Mouse (Mus musculus): Measurements from ENCODE around the gene Htra2. TPM values are rescaled to one million over a fixed set of nuclear protein-coding genes. Genes with fewer than 3 reads are reported as not detected.

Htra2 gene
- polyA plus RNA-seq, 1 experiment from 2014 or later: 94.3 TPM

DNA sequence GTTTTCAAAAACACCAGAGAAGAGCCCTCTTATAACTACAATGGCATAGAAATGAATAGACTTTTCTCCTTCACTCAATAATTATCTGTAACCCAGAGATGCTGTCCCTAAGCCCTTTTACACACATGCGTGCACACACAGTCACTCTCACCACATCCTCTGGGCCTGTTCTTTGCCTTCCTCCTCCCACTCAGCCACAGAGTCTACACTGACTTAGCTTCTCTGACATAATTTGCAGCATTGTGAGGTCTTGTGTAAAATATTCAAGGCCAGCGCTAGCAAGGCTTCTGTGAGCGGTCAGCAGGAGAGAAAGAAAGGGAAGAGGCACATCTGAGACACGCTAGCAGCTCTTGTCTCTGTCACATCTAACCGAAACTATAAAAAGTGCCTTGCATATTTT, 41.6 kb downstream of the Htra2 start:
- H3K27ac ChIP-seq (ENCODE audit: low read length): no peak overlapping the region
- WGBS: 57% methylated on average over 5 of the region's 5 CpGs

DNA sequence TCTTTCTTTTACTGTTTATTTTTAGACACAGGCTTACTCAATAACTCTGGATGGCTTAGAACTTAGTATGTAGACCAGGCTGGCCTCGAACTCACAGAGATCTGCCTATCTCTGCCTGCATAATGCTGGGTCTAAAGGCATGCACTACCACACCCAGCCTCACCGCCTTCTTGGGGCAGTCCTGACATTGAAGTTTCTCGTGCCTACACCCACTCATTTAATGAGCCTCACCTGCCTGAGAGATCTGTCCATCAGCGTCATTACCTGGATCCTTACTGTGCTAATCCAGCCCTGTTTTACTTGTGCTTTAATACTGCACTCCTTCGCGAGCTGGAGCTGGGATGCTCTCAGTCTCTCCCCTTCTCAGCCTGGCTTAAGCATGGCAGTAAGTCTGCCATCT, 43.3 kb downstream of the Htra2 start:
- no peak overlapping the region for H3K9ac ChIP-seq (replicated peaks; ENCODE audit: low read length)
- H3K36me3 ChIP-seq (ENCODE audit: insufficient read depth, low read length): no peaks in the 10 kb centered on the region
- H3K9me3 ChIP-seq (ENCODE audit: low read length): no peaks in the 10 kb centered on the region
- H3K27ac ChIP-seq (ENCODE audit: low read length): no peak overlapping the region
- ATAC-seq (ENCODE audit: low FRiP score, low TSS enrichment): no peak
- no peak overlapping the region for H3K4me3 ChIP-seq (ENCODE audit: low read length)
- no peak overlapping the region for H3K4me2 ChIP-seq (replicated peaks; ENCODE audit: low read depth, low read length)
- 77% methylated on average over 6 of the region's 6 CpGs for WGBS
- no peaks in the 10 kb centered on the region; the same call in 1 of the 2 replicates for H3K27me3 ChIP-seq (ENCODE audit: insufficient read depth, low read length)
- H3K4me1 ChIP-seq (ENCODE audit: insufficient read depth, low read length): no peaks in the 10 kb centered on the region; the same call in 1 of the 2 replicates

More for the DNA sequence above, 41.6 kb downstream of the Htra2 start:
- no peak for ATAC-seq (ENCODE audit: low FRiP score, low TSS enrichment)
- Histone ChIP-seq H3K27me3 (ENCODE audit: insufficient read depth, low read length) (no peaks in the 10 kb centered on the region), H3K36me3 (ENCODE audit: insufficient read depth, low read length) (no peaks in the 10 kb centered on the region), H3K4me3 (ENCODE audit: low read length) (no peak overlapping the region), H3K4me2 (replicated peaks; ENCODE audit: low read depth, low read length) (no peak overlapping the region), H3K9ac (replicated peaks; ENCODE audit: low read length) (no peak overlapping the region), H3K9me3 (ENCODE audit: low read length) (no peaks in the 10 kb centered on the region), H3K4me1 (ENCODE audit: insufficient read depth, low read length) (peaks cover 2% of the 10 kb centered on the region; the same call in 1 of the 2 replicates)

DNA sequence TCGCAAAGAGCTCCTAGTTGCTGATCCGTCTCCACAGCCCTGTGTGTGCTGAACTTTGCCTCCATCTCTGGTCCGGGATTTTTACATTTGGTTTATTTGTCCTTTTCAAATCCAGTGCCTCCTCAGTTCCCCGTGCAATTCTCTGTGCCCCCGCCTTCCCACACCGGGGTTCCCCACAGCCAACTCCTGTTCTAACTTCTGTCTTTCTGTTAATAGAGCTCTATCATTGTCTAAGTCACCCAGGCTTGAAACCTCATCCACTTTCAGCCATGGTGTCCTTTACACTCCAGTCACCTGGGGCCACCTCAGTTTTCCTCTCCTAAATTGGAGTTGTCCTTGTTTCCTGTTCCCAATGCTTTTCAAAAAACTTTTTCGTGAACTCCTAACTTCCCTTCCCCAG, 43.8 kb downstream of the Htra2 start:
- no peaks in the 10 kb centered on the region for H3K9me3 ChIP-seq (ENCODE audit: low read length)
- no peaks in the 10 kb centered on the region for H3K36me3 ChIP-seq (ENCODE audit: insufficient read depth, low read length)
- H3K4me1 ChIP-seq (ENCODE audit: insufficient read depth, low read length): no peaks in the 10 kb centered on the region; the same call in 1 of the 2 replicates
- H3K27ac ChIP-seq (ENCODE audit: low read length): no peak overlapping the region
- H3K9ac ChIP-seq (replicated peaks; ENCODE audit: low read length): no peak overlapping the region
- H3K4me2 ChIP-seq (replicated peaks; ENCODE audit: low read depth, low read length): no peak overlapping the region
- H3K4me3 ChIP-seq (ENCODE audit: low read length): no peak overlapping the region
- ATAC-seq (ENCODE audit: low FRiP score, low TSS enrichment): no peak
- H3K27me3 ChIP-seq (ENCODE audit: insufficient read depth, low read length): no peaks in the 10 kb centered on the region; the same call in 1 of the 2 replicates
- 84% methylated on average over 7 of the region's 7 CpGs for WGBS

DNA sequence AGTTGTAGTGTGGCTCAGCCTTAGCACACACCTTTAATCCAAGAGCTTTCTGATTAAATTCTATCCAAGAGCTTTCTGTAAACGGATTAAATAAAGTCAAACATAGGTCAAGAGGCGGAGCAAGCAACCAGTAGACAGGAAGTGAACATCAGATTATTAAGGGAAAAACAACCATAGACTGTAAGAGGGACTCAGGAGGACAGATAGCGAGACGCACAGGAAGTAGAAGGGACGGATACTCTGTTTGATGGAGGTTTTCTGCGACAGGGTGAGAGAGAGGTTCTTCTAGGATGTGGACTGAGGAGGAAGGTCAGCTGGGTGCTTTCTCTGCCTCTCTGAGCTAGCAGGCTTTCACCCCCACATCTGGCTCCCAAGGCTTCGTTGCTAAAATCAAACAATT, 45.1 kb downstream of the Htra2 start:
- WGBS: 54% methylated on average over 7 of the region's 7 CpGs
- no peaks in the 10 kb centered on the region for H3K36me3 ChIP-seq (ENCODE audit: insufficient read depth, low read length)
- no peak overlapping the region for H3K4me3 ChIP-seq (ENCODE audit: low read length)
- peaks cover 4% of the 10 kb centered on the region for H3K4me1 ChIP-seq (ENCODE audit: insufficient read depth, low read length)
- no peak overlapping the region for H3K4me2 ChIP-seq (replicated peaks; ENCODE audit: low read depth, low read length)
- H3K27me3 ChIP-seq (ENCODE audit: insufficient read depth, low read length): no peaks in the 10 kb centered on the region; the same call in 1 of the 2 replicates
- no peak overlapping the region for H3K9ac ChIP-seq (replicated peaks; ENCODE audit: low read length)
- H3K27ac ChIP-seq (ENCODE audit: low read length): no peak overlapping the region
- no peaks in the 10 kb centered on the region for H3K9me3 ChIP-seq (ENCODE audit: low read length)
- no peak for ATAC-seq (ENCODE audit: low FRiP score, low TSS enrichment)

DNA sequence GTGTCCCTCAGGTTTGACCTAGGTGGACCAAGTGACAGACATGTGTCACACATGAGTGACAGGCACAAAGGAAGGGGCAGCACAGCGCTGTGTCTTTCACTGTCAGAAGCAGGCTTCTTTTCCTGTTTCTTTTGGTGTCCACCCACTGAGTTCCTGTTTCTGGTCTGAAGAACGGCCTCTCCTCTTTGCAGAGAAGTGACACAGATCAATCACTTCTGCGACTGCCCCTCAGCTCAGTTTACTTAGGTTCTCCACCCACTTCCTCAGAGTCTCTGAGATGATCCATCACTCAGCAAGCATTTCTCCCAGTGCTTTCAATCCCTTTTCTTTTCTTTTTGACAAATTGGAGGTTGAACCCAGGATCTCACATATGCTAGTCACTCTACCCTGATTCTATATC, 46.4 kb downstream of the Htra2 start:
- peaks cover 7% of the 10 kb centered on the region for H3K4me1 ChIP-seq (ENCODE audit: insufficient read depth, low read length)
- H3K4me3 ChIP-seq (ENCODE audit: low read length): no peak overlapping the region
- H3K27me3 ChIP-seq (ENCODE audit: insufficient read depth, low read length): no peaks in the 10 kb centered on the region; the same call in 1 of the 2 replicates
- H3K9me3 ChIP-seq (ENCODE audit: low read length): no peaks in the 10 kb centered on the region
- 40% methylated on average over 3 of the region's 3 CpGs for WGBS
- no peak for ATAC-seq (ENCODE audit: low FRiP score, low TSS enrichment)
- no peak overlapping the region for H3K4me2 ChIP-seq (replicated peaks; ENCODE audit: low read depth, low read length)
- H3K27ac ChIP-seq (ENCODE audit: low read length): no peak overlapping the region
- H3K36me3 ChIP-seq (ENCODE audit: insufficient read depth, low read length): no peaks in the 10 kb centered on the region
- H3K9ac ChIP-seq (replicated peaks; ENCODE audit: low read length): no peak overlapping the region

DNA sequence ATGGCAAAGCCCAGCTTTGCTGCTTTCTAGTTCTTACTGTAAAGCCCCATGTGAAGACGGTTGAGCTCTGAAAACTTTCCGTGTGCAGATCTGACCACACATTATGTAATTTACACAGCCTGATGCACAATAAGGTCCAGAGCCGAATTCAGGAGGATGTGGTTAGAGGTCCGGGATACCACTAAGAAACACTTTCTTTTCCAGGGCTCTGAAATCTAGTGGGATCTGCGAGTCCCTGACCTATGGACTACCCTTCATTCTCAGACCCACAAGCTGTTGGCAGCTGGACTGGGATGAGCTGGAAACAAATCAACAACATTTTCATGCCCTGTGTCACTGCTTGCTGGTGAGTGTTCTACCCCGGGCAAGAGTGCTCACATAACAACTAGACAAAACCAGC, 49.0 kb downstream of the Htra2 start:
- H3K9me3 ChIP-seq (ENCODE audit: low read length): no peaks in the 10 kb centered on the region
- peaks cover 7% of the 10 kb centered on the region for H3K4me1 ChIP-seq (ENCODE audit: insufficient read depth, low read length)
- WGBS: 82% methylated on average over 6 of the region's 6 CpGs
- H3K4me3 ChIP-seq (ENCODE audit: low read length): no peak overlapping the region
- no peak overlapping the region for H3K4me2 ChIP-seq (replicated peaks; ENCODE audit: low read depth, low read length)
- no peaks in the 10 kb centered on the region for H3K36me3 ChIP-seq (ENCODE audit: insufficient read depth, low read length)
- H3K9ac ChIP-seq (replicated peaks; ENCODE audit: low read length): no peak overlapping the region
- no peak overlapping the region for H3K27ac ChIP-seq (ENCODE audit: low read length)
- no peaks in the 10 kb centered on the region; the same call in 1 of the 2 replicates for H3K27me3 ChIP-seq (ENCODE audit: insufficient read depth, low read length)
- ATAC-seq (ENCODE audit: low FRiP score, low TSS enrichment): no peak

DNA sequence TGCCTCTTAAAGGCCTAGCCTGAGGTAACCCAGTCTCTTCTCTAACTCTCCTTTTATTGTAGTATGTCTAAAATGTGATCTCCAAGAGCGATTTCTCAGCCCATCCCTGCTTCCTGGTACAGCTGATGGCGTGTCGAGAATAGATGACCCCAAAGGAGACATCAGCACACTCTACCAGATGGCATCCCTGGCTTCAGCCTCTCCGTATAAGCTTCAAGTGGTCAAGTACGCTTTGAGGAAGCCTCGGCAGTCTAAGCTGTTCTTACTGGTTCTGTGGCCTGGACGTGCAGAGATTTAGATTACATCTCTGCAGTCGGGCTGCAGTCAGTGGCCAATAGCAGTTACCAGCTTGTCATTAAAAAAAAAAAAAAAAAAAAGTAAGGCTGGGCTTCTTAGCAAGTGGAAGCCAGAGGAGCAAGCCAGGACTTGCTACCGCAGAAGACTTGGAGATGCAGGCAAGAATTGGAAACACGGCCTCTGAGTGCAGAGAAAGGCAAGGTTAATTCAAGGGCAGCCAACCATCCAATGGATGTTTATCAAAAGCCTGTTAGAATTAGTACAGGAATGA, 49.5 kb downstream of the Htra2 start:
- peaks cover 7% of the 10 kb centered on the region for H3K4me1 ChIP-seq (ENCODE audit: insufficient read depth, low read length)
- no peak overlapping the region for H3K4me3 ChIP-seq (ENCODE audit: low read length)
- H3K36me3 ChIP-seq (ENCODE audit: insufficient read depth, low read length): no peaks in the 10 kb centered on the region
- H3K27me3 ChIP-seq (ENCODE audit: insufficient read depth, low read length): no peaks in the 10 kb centered on the region; the same call in 1 of the 2 replicates
- peak overlapping the region; percentile 5; the same call in 1 of the 2 replicates for H3K27ac ChIP-seq (ENCODE audit: low read length)
- no peak overlapping the region for H3K4me2 ChIP-seq (replicated peaks; ENCODE audit: low read depth, low read length)
- 66% methylated on average over 10 of the region's 10 CpGs for WGBS
- no peak overlapping the region for H3K9ac ChIP-seq (replicated peaks; ENCODE audit: low read length)
- H3K9me3 ChIP-seq (ENCODE audit: low read length): no peaks in the 10 kb centered on the region
- no peak for ATAC-seq (ENCODE audit: low FRiP score, low TSS enrichment)

DNA sequence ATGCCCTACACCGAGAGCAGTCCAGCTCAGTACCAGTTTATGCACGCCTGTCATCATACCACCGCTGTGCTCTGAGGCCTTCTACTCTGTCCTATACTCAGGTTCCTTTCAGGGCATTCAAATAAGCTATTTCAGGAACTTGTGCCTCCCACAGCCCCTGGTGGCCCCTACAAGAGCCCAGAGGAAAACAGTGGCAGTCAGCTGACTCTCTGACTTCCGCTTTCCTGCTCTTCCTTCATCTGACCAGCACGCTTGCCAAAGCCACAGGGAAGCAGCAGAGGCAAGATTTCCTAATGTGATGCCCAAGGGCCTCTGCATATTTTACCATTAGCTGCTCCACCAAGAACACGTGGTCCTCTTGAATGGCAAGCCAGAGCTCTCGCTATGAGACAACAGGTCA, 50.2 kb downstream of the Htra2 start:
- H3K9ac ChIP-seq (replicated peaks; ENCODE audit: low read length): no peak overlapping the region
- H3K27ac ChIP-seq (ENCODE audit: low read length): peak overlapping the region; percentile 5; the same call in 1 of the 2 replicates
- no peak overlapping the region for H3K4me3 ChIP-seq (ENCODE audit: low read length)
- WGBS: 52% methylated on average over 7 of the region's 7 CpGs
- H3K9me3 ChIP-seq (ENCODE audit: low read length): no peaks in the 10 kb centered on the region
- H3K4me1 ChIP-seq (ENCODE audit: insufficient read depth, low read length): peaks cover 7% of the 10 kb centered on the region
- ATAC-seq (ENCODE audit: low FRiP score, low TSS enrichment): peak; percentile 51; the same call in 1 of the 2 replicates
- H3K36me3 ChIP-seq (ENCODE audit: insufficient read depth, low read length): no peaks in the 10 kb centered on the region
- no peak overlapping the region for H3K4me2 ChIP-seq (replicated peaks; ENCODE audit: low read depth, low read length)
- H3K27me3 ChIP-seq (ENCODE audit: insufficient read depth, low read length): no peaks in the 10 kb centered on the region; the same call in 1 of the 2 replicates

DNA sequence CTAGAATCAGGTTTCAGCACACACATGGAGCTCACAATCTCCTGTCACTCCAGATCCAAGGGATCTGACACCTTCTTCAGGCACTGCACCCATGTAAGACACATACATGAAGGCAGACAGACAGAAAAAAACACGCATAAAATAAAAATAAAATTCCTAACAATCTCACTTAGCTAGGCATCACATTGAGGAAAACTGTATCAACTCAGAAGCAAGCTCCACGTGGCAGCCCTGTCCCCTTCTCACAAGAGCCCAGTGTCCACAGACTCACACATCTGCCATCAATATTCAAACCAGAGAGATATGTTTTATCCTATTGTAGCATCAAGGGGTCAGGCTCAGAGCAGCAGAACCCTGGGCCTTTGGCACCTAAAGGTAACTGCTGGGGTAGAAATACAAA, 50.8 kb downstream of the Htra2 start:
- H3K27ac ChIP-seq (ENCODE audit: low read length): no peak overlapping the region

DNA sequence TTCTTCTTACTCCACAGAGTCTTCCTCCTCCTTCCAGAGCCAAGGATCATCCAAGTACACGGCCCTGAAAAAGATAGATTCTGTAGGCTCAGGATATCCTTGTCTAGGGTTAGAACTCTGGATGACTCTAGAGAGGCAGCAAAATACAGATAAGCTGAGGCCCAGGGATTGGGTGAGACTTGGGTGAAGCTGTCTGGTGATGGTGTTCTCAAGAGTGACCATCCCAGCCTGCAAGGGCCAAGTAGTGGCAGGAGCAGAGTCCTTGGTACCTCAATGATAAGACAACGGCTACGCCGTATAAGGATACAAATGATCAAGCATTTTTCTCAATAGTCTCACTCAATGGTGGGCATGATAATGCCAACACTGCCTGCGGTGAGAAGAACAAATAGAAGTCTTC, 51.2 kb downstream of the Htra2 start:
- Histone ChIP-seq H3K9ac (replicated peaks; ENCODE audit: low read length) (no peak overlapping the region), H3K4me1 (ENCODE audit: insufficient read depth, low read length) (peaks cover 7% of the 10 kb centered on the region; the same call in 1 of the 2 replicates), H3K4me3 (ENCODE audit: low read length) (no peak overlapping the region), H3K9me3 (ENCODE audit: low read length) (no peaks in the 10 kb centered on the region), H3K4me2 (replicated peaks; ENCODE audit: low read depth, low read length) (no peak overlapping the region), H3K36me3 (ENCODE audit: insufficient read depth, low read length) (no peaks in the 10 kb centered on the region), H3K27ac (ENCODE audit: low read length) (no peak overlapping the region), H3K27me3 (ENCODE audit: insufficient read depth, low read length) (no peaks in the 10 kb centered on the region; the same call in 1 of the 2 replicates)
- WGBS: 88% methylated on average over 5 of the region's 5 CpGs
- ATAC-seq (ENCODE audit: low FRiP score, low TSS enrichment): no peak

More for the DNA sequence above, 50.8 kb downstream of the Htra2 start:
- H3K9me3 ChIP-seq (ENCODE audit: low read length): no peaks in the 10 kb centered on the region
- H3K4me3 ChIP-seq (ENCODE audit: low read length): no peak overlapping the region
- H3K4me1 ChIP-seq (ENCODE audit: insufficient read depth, low read length): peaks cover 7% of the 10 kb centered on the region; the same call in 1 of the 2 replicates
- WGBS: 77% methylated on average over 2 of the region's 2 CpGs
- H3K36me3 ChIP-seq (ENCODE audit: insufficient read depth, low read length): no peaks in the 10 kb centered on the region
- no peak for ATAC-seq (ENCODE audit: low FRiP score, low TSS enrichment)
- H3K27me3 ChIP-seq (ENCODE audit: insufficient read depth, low read length): no peaks in the 10 kb centered on the region; the same call in 1 of the 2 replicates
- H3K4me2 ChIP-seq (replicated peaks; ENCODE audit: low read depth, low read length): no peak overlapping the region
- H3K9ac ChIP-seq (replicated peaks; ENCODE audit: low read length): no peak overlapping the region
